Mouse (Mus musculus) neutrophil, adult 59 days (primary cell): ENCODE data around the gene Osm. TPM values are rescaled to one million over a fixed set of nuclear protein-coding genes. Genes with fewer than 3 reads are reported as not detected.

Experiments used
- total RNA-seq, 2 experiments: library from RNA; stranded (reverse); gene quantifications; 1 replicate in 1 of 2; 2 replicates in 1 of 2; pipeline ENCODE4 v1.2.4; 2023

Osm gene
- total RNA-seq, result 100 to 1,000 TPM; 334 to 395 TPM

GRCm38 (mm10) chr11:4235665-4236545, at the start of gene Osm:
TSS of gene Osm (plus strand) at chr11:4236420.

DNA sequence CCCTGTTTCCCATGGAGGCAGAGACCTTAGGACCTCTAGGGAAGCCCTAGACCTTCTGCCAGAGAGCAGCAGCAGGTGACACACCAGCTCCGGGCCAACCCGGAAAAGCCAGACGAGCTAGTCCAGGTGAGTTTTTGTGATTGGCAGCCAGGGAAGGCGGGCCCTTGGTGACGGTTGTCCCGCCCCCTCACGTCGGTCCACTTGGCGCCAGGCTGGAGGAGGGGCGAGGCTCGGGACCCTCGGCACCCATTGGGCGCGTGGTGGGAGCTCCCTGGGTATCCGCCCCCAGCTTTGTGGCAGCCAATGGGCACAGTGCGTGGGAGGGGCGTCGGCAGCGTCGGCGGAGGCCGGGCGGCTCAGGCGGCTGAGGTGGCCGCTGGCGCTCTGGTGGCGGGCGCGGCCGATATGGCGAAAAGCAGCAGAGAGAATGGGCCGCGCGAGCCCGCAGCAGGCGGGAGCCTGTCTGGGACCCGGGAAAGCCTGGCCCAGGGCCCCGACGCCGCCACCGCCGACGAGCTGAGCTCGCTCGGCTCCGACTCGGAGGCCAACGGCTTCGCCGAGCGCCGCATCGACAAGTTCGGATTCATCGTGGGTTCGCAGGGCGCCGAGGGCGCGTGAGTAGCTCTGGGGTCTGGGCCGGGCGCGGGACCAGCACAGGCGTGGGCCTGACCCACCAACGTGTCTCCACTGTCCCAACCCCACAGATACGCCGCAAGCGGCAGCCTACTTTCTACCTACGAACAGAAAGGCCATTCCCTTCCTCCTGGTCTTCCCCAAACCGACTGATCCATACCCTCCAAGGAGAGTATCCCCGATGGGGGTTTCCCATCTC, 49.5 kb upstream of the Osm start, which contains the start of gene Tbc1d10a:
TSS of gene Tbc1d10a (plus strand) at position 304 of the 832 bp plus-strand sequence.

DNA sequence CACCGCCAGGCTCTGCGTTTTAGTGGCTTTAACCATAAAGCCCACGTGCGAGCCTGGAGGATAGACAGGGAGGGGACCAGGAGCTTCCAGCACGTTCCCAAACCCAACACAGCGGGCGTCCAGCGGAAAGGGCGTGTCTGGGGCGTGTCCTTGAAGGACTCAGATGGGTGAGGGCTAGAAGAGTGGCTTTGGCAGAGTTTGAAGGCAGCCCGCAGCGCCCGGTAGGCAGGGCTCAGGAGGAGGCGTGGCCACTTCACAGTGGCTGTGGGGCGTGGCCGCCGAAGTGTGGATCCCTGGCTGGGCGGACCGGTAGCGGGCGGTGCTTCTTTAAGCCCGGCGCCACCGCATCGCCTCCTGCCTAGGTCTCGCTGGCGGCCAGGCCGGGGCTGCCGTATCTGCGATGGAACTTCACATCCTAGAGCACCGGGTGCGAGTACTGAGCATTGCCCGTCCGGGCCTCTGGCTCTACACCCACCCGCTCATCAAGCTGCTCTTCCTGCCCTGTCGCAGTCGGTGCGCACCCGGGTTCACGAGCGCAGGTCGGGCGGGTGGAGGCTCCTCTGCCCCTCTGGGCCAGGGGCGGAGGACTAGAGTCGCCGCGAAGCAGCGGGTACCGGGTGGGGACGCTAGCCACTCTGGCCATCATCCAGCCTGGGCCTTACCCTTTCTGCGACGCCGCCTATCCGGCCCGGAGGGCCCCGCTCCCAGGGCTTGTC, 18.1 kb upstream of the Osm start, which contains the start of gene Castor1:
TSS of gene Castor1 (plus strand) at position 312 of the 716 bp plus-strand sequence.

GRCm38 (mm10) chr11:4256846-4257607, 20.8 kb downstream of the Osm start, which contains the start of gene Lif:
TSS of gene Lif (plus strand) at chr11:4257557.

Other genes starting within 250 kb of the Osm start
- gene Sec14l4, start 205.0 kb upstream of the Osm start, total RNA-seq, result not detected
- not detected for gene Sec14l3, start 171.6 kb upstream of the Osm start, total RNA-seq
- gene Mtfp1, start 141.0 kb upstream of the Osm start, total RNA-seq, result 1 to 10 TPM; 1.1 to 1.9 TPM
- 1 to 10 TPM; 1.2 to 5.2 TPM for gene Sec14l2, start 113.0 kb upstream of the Osm start, total RNA-seq
- 10 to 100 TPM; 11.5 to 14.2 TPM for gene Rnf215, start 101.2 kb upstream of the Osm start, total RNA-seq
- gene Ccdc157, start 76.1 kb upstream of the Osm start, total RNA-seq, result 1 to 10 TPM in 1 of 2 experiments, under 1 TPM in 1; 0.77 to 1.2 TPM
- 10 to 100 TPM; 33.6 to 39.2 TPM for gene Sf3a1, start 76.1 kb upstream of the Osm start, total RNA-seq
- gene Tbc1d10a, start 49.6 kb upstream of the Osm start, total RNA-seq, result 10 to 100 TPM; 12.8 to 17.3 TPM
- 1 to 10 TPM; 4.3 to 4.8 TPM for gene Castor1, start 18.2 kb upstream of the Osm start, total RNA-seq
- gene Lif, start 21.1 kb downstream of the Osm start, total RNA-seq, result 1 to 10 TPM in 1 of 2 experiments, under 1 TPM in 1; 0.93 to 1.3 TPM
- gene Hormad2, start 204.7 kb downstream of the Osm start, total RNA-seq, result 1 to 10 TPM; 5.3 to 6.0 TPM